Mouse (Mus musculus) hindbrain, embryonic 11.5 days (tissue): ENCODE results near the gene Rasa2. TPM values are rescaled to one million over a fixed set of nuclear protein-coding genes. Genes with fewer than 3 reads are reported as not detected.
A peak's percentile ranks its signal among the peaks of the same experiment; 100 is the strongest.

ENCODE experiments used
- ATAC-seq: fragments of 200-750 bp; cut with Nextera tagmentation; 2 replicates; pipeline ENCODE4 v1.8.0; 2017; ENCODE audit warnings: mild to moderate bottlenecking, moderate TSS enrichment, moderate library complexity; ENCODE audit not compliant: low FRiP score
- DNase-seq: peaks from one replicate; pipeline ENCODE4 v3.0.0-alpha.2; 2015; ENCODE audit warnings: low spot score
- H3K27ac ChIP-seq: fragments of 300-500 bp; sonication (generic); 2 replicates; pipeline ENCODE4 v1.5.1; 2014; ENCODE audit warnings: mild to moderate bottlenecking, low read depth, low read length
- H3K27me3 ChIP-seq: fragments of 300-500 bp; sonication (generic); 2 replicates; pipeline ENCODE4 v1.6.1; 2014; ENCODE audit warnings: mild to moderate bottlenecking, low read length, moderate library complexity, mixed read lengths; ENCODE audit not compliant: control insufficient read depth, insufficient read depth
- H3K36me3 ChIP-seq: fragments of 300-500 bp; sonication (generic); 2 replicates; pipeline ENCODE4 v1.6.1; 2014; ENCODE audit warnings: mild to moderate bottlenecking, low read length, moderate library complexity, mixed read lengths; ENCODE audit not compliant: control insufficient read depth, insufficient read depth
- H3K4me1 ChIP-seq: fragments of 300-500 bp; sonication (generic); replicated peaks from 2 replicates; pipeline ENCODE4 v1.6.1; 2014; ENCODE audit warnings: low read length, mixed read lengths; ENCODE audit not compliant: control insufficient read depth, insufficient read depth
- H3K4me2 ChIP-seq: fragments of 300-500 bp; sonication (generic); replicated peaks from 2 replicates; pipeline ENCODE4 v1.6.1; 2014; ENCODE audit warnings: mild to moderate bottlenecking, low read depth, low read length
- H3K4me3 ChIP-seq: fragments of 300-500 bp; sonication (generic); 2 replicates; pipeline ENCODE4 v1.5.1; 2014; ENCODE audit warnings: low read depth, low read length
- H3K9ac ChIP-seq: fragments of 300-500 bp; sonication (generic); 2 replicates; pipeline ENCODE4 v1.6.1; 2014; ENCODE audit warnings: low read depth, low read length
- H3K9me3 ChIP-seq: fragments of 300-500 bp; sonication (generic); 2 replicates; pipeline ENCODE4 v1.6.1; 2016; ENCODE audit warnings: low read length; ENCODE audit not compliant: control insufficient read depth
- WGBS: fragments of 180-500 bp; shearing (Covaris S2); extraction: QIAGEN DNeasy Blood & Tissue Kit; methylation state at CpG from one replicate; pipeline ENCODE4 v1.1.7; 2014; 5-methylcytosine and 5-hydroxymethylcytosine counted together
- polyA plus RNA-seq: library from polyadenylated mRNA; unstranded; fragments of >200 nt; fragmentation: Nextera tagmentation; extraction: Ambion mirVana; gene quantifications from 2 replicates; pipeline ENCODE4 v1.2.1, GENCODE M21; 2014

Rasa2 gene
- polyA plus RNA-seq, 1 experiment from 2014 or later, result 16.4 TPM

DNA sequence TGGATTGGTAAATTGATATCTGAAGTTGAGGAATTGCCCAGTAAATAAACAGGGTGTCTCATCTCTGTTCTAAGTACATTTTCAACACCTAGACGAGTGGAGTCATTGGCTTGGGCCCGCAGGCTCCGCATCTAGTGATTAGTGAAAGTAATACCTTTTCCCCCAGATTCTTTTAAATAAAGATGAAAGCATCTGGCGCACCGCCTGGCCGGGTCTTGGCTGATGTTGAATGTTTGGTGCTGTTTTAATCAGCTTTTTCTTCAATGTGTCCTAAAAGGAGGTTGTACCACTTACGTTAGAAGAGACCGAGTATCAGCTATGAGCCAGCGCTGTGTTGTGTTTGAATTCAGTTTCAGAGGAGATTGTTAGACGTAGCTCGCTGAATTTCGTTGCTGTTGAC, 39.8 kb upstream of the Rasa2 start:
- ATAC-seq (no peak), DNase-seq (no peak)
- Histone ChIP-seq H3K4me1 (no peaks in the 10 kb centered on the region), H3K27me3 (no peaks in the 10 kb centered on the region), H3K27ac (no peak overlapping the region), H3K9ac (no peak overlapping the region), H3K4me2 (no peak overlapping the region), H3K36me3 (no peaks in the 10 kb centered on the region), H3K9me3 (no peaks in the 10 kb centered on the region), H3K4me3 (no peak overlapping the region)
- 95% methylated on average over 12 of the region's 12 CpGs for WGBS

- WGBS, result 4% methylated on average over 15 of the region's 15 CpGs
- no peaks in the 10 kb centered on the region for H3K27me3 ChIP-seq
Observed at GRCm38 (mm10) chr9:96669877-96670276, 38.5 kb upstream of the Rasa2 start.

GRCm38 (mm10) chr9:96668628-96669027, 37.2 kb upstream of the Rasa2 start:
- peak; percentile 41; the same call in 1 of the 2 replicates for ATAC-seq
- H3K9me3 ChIP-seq, result no peaks in the 10 kb centered on the region
- no peak overlapping the region for H3K4me2 ChIP-seq
- H3K4me3 ChIP-seq, result no peak overlapping the region
- DNase-seq, result peak; percentile 67
- H3K4me1 ChIP-seq, result no peaks in the 10 kb centered on the region
- H3K9ac ChIP-seq, result no peak overlapping the region
- H3K27me3 ChIP-seq, result no peaks in the 10 kb centered on the region
- H3K36me3 ChIP-seq, result no peaks in the 10 kb centered on the region
- 59% methylated on average over 5 of the region's 5 CpGs for WGBS
- H3K27ac ChIP-seq, result no peak overlapping the region

More at GRCm38 (mm10) chr9:96669877-96670276, 38.5 kb upstream of the Rasa2 start:
- Histone ChIP-seq H3K9ac (peak overlapping the region; percentile 38), H3K27ac (peak overlapping the region; percentile 25; the same call in 1 of the 2 replicates), H3K4me1 (no peaks in the 10 kb centered on the region), H3K4me2 (peak overlapping the region; percentile 38), H3K36me3 (no peaks in the 10 kb centered on the region), H3K4me3 (peak overlapping the region; percentile 23; the same call in 1 of the 2 replicates), H3K9me3 (no peaks in the 10 kb centered on the region)
- DNase-seq (peak; percentile 95), ATAC-seq (peak; percentile 100)

DNA sequence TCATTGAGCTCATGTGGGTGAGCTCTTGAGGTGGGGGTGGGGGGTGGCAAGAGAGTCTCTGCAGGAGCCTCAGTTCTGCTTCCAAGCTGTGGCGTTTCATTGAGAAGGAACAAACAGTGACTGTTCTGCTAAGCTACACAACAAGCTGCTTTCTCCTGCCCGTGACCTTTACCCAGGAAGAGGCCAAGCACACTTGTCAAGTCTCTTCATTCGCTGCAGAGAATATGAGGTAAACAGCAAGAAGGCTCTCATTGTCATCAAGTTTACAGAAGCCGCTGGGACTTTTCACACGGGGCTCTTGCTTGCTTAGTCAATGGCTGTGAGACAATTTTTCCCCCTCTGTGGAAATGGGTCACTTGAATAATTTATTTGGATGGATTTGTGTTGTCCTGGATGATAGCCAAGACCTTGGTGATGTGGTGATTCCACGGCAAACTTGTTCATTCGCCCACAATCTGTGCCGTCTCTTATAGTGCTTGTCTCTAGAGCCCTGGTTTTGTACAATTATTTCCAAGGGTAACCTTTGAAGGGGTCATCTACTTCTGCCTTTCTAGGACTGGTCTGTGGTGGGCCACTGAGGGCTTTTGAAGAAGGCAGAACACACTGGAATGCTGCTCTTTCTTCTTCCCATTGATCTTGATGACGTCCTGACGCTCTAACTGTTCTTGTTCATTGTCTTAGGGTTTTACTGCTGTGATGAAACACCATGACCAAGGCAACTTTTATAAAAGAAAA, 29.3 kb upstream of the Rasa2 start:
- Histone ChIP-seq H3K9ac (no peak overlapping the region), H3K9me3 (no peaks in the 10 kb centered on the region), H3K4me2 (no peak overlapping the region), H3K4me3 (no peak overlapping the region), H3K27me3 (no peaks in the 10 kb centered on the region), H3K36me3 (no peaks in the 10 kb centered on the region), H3K27ac (no peak overlapping the region), H3K4me1 (no peaks in the 10 kb centered on the region)
- DNase-seq (peak; percentile 9), ATAC-seq (no peak; the same call in 1 of the 2 replicates)
- WGBS, result 73% methylated on average over 10 of the region's 10 CpGs

GRCm38 (mm10) chr9:96659801-96660200, 28.4 kb upstream of the Rasa2 start:
- Histone ChIP-seq H3K36me3 (no peaks in the 10 kb centered on the region), H3K27me3 (no peaks in the 10 kb centered on the region), H3K4me3 (no peak overlapping the region), H3K9me3 (no peaks in the 10 kb centered on the region), H3K4me1 (no peaks in the 10 kb centered on the region), H3K4me2 (no peak overlapping the region), H3K9ac (no peak overlapping the region), H3K27ac (no peak overlapping the region)
- DNase-seq (no peak), ATAC-seq (no peak)
- 68% methylated on average over 2 of the region's 2 CpGs for WGBS

DNA sequence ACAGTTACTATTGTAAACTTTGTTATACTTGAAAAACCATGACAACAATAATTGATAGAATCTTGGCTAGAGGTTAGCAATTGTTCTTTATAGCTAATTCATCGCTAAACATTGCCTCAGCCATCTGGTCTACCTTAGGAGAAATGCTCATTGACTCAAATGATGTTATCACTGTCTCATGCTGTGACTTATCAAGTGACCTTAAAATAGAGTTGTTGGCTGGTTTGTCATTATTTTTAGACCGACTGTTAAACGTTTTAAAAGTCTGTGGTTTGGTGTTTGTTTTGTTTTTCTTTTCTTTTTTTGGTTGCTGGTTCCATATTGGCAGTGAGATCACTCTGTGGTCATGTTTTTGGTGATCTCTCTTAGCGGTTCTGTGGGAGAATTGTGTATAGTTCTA, 22.1 kb upstream of the Rasa2 start:
- WGBS, result 79% methylated on average over 4 of the region's 4 CpGs
- ATAC-seq (no peak), DNase-seq (no peak)
- Histone ChIP-seq H3K9ac (no peak overlapping the region), H3K27me3 (no peaks in the 10 kb centered on the region), H3K36me3 (no peaks in the 10 kb centered on the region), H3K27ac (no peak overlapping the region), H3K9me3 (no peaks in the 10 kb centered on the region), H3K4me1 (no peaks in the 10 kb centered on the region), H3K4me2 (no peak overlapping the region), H3K4me3 (no peak overlapping the region)

DNA sequence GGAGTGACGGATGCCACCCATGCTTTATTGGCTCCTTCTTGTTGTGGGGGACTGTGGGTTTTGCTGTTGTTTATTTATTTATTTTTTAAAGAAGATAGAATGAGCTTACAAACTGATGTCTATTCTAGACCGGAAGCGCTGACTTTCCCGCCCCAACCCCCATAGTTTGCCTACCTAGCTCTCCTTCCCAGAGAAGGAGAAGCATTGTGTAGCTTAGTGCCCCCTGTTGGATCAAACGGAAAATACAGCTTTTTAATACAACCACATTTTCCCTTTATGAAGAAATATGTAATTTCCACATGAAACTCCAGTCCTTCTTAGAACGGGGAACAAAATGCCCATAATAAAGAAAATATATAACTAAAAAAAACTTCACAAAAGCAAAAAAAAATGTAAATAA, 21.3 kb upstream of the Rasa2 start:
- no peak overlapping the region for H3K9ac ChIP-seq
- 68% methylated on average over 6 of the region's 6 CpGs for WGBS
- no peak overlapping the region for H3K4me2 ChIP-seq
- peak; percentile 34 for DNase-seq
- no peaks in the 10 kb centered on the region for H3K27me3 ChIP-seq
- no peaks in the 10 kb centered on the region for H3K9me3 ChIP-seq
- no peak overlapping the region for H3K27ac ChIP-seq
- no peaks in the 10 kb centered on the region for H3K36me3 ChIP-seq
- H3K4me1 ChIP-seq, result no peaks in the 10 kb centered on the region
- no peak for ATAC-seq
- no peak overlapping the region for H3K4me3 ChIP-seq

- DNase-seq, result no peak
- Histone ChIP-seq H3K4me2 (no peak overlapping the region), H3K27me3 (no peaks in the 10 kb centered on the region), H3K27ac (no peak overlapping the region), H3K9me3 (no peaks in the 10 kb centered on the region), H3K4me3 (no peak overlapping the region), H3K36me3 (no peaks in the 10 kb centered on the region), H3K4me1 (no peaks in the 10 kb centered on the region), H3K9ac (no peak overlapping the region)
- 89% methylated on average over 7 of the region's 7 CpGs for WGBS
- ATAC-seq, result no peak
Observed at GRCm38 (mm10) chr9:96650807-96651206, 19.4 kb upstream of the Rasa2 start.

DNA sequence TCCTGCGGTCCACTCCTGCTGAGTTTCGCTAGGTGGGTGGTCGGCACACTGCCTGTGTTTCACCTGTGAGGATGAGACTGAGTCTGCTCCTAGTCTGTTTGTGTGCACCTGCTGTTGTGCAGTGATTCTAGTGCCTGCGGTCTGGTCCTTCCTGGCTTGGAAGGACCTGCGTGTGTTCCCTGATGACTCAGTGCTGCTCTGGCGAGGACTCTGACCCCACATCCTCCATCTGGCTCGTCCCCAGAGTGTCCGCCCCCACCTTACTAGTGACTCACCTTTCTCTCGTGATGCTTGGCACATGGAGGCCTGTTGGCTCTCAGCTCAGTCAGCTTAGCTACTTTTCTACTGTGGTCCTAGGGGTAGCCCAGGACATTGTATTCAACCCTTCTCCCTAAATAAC, 18.5 kb upstream of the Rasa2 start:
- H3K4me2 ChIP-seq, result no peak overlapping the region
- H3K27me3 ChIP-seq, result no peaks in the 10 kb centered on the region
- no peak overlapping the region for H3K4me3 ChIP-seq
- ATAC-seq, result no peak
- H3K27ac ChIP-seq, result no peak overlapping the region
- H3K36me3 ChIP-seq, result no peaks in the 10 kb centered on the region
- H3K9ac ChIP-seq, result no peak overlapping the region
- H3K4me1 ChIP-seq, result no peaks in the 10 kb centered on the region
- H3K9me3 ChIP-seq, result no peaks in the 10 kb centered on the region
- 66% methylated on average over 9 of the region's 9 CpGs for WGBS
- DNase-seq, result no peak
